Mouse (Mus musculus) gastrocnemius, postnatal 25 days (tissue): ENCODE results near the gene Fam131b. TPM values are rescaled to one million over a fixed set of nuclear protein-coding genes. Genes with fewer than 3 reads are reported as not detected.

Experiments used
- DNase-seq: peaks from one replicate; pipeline ENCODE4 v3.0.0; 2022
- long read RNA-seq, 2 experiments: library from polyadenylated mRNA; stranded (forward); transcript quantifications; one replicate each; pipeline ENCODE4 v2.0.0; 2021
- total RNA-seq, 2 experiments: library from RNA; stranded (reverse); gene quantifications; 1 replicate in 1 of 2; 2 replicates in 1 of 2; pipeline ENCODE4 v1.2.3; 2021

The Fam131b gene
- total RNA-seq: under 1 TPM; 0.41 to 0.54 TPM
- long read RNA-seq, experiment 1: 0 reads
- long read RNA-seq, experiment 2: 0 reads

- DNase-seq: peak; percentile 50
Measured at GRCm38 (mm10) chr6:42324482-42325267, at the start of gene Fam131b. Gene Fam131b (minus strand): TSS chr6:42324643.

GRCm38 (mm10) chr6:42373669-42374430 is 49.4 kb upstream of the Fam131b start:
- no peak for DNase-seq

- peak; percentile 18 for DNase-seq
Measured at GRCm38 (mm10) chr6:42372816-42373547, 48.5 kb upstream of the Fam131b start, which contains the start of gene Epha1. Gene Epha1 (minus strand): TSS chr6:42373268.

GRCm38 (mm10) chr6:42372421-42372815 is 48.0 kb upstream of the Fam131b start:
- DNase-seq: no peak

GRCm38 (mm10) chr6:42372001-42372400 is 47.6 kb upstream of the Fam131b start:
- DNase-seq: no peak

GRCm38 (mm10) chr6:42370630-42371363 is 46.4 kb upstream of the Fam131b start:
- no peak for DNase-seq

- DNase-seq: no peak
Measured at GRCm38 (mm10) chr6:42369870-42370269, 45.4 kb upstream of the Fam131b start.

- DNase-seq: no peak
Measured at GRCm38 (mm10) chr6:42365215-42365614, 40.8 kb upstream of the Fam131b start.

- DNase-seq: no peak
Measured at GRCm38 (mm10) chr6:42364607-42365006, 40.2 kb upstream of the Fam131b start.

GRCm38 (mm10) chr6:42364066-42364465 is 39.6 kb upstream of the Fam131b start:
- no peak for DNase-seq

- DNase-seq: no peak
Measured at GRCm38 (mm10) chr6:42362974-42363373, 38.5 kb upstream of the Fam131b start.

- DNase-seq: no peak
Measured at GRCm38 (mm10) chr6:42362497-42362896, 38.1 kb upstream of the Fam131b start.

- no peak for DNase-seq
Measured at GRCm38 (mm10) chr6:42362074-42362473, 37.6 kb upstream of the Fam131b start.

- DNase-seq: no peak
Measured at GRCm38 (mm10) chr6:42361041-42361895, 36.8 kb upstream of the Fam131b start.

- DNase-seq: no peak
Measured at GRCm38 (mm10) chr6:42360231-42360840, 35.9 kb upstream of the Fam131b start.

- DNase-seq: no peak
Measured at GRCm38 (mm10) chr6:42359364-42360147, 35.1 kb upstream of the Fam131b start.

GRCm38 (mm10) chr6:42358901-42359300 is 34.5 kb upstream of the Fam131b start:
- no peak for DNase-seq

GRCm38 (mm10) chr6:42357901-42358300 is 33.5 kb upstream of the Fam131b start:
- DNase-seq: no peak

- DNase-seq: no peak
Measured at GRCm38 (mm10) chr6:42356913-42357312, 32.5 kb upstream of the Fam131b start.
